In genomic region chr8:92058953-92059352, GRCm38 (mm10) we compare ENCODE assay signal across 14 mouse cellular contexts.
"Had no signal": no experiment of that assay in that cellular context is flagged by ENCODE, and none has a peak within 500 bp of the region (broad histone marks: within the 10 kb centered on the region; RNA-seq: fewer than 3 reads in every experiment).

No protein-coding gene starts in this region.

- H3K4me1 ChIP-seq: limb, embryonic 12.5 days had no signal

- H3K27ac ChIP-seq: kidney, postnatal 0 days; limb, embryonic 12.5 days; liver, embryonic 13.5 days; lung, embryonic 15.5 days had no signal

- H3K9me3 ChIP-seq: limb, embryonic 12.5 days; liver, embryonic 13.5 days; lung, embryonic 15.5 days had no signal

- H3K36me3 ChIP-seq: limb, embryonic 12.5 days; liver, embryonic 13.5 days; lung, embryonic 15.5 days had no signal

- H3K9ac ChIP-seq: limb, embryonic 12.5 days; liver, embryonic 13.5 days; liver, postnatal 0 days; lung, embryonic 15.5 days had no signal

- H3K4me3 ChIP-seq: limb, embryonic 12.5 days; liver, embryonic 13.5 days; lung, embryonic 15.5 days had no signal

- DNase-seq: kidney, adult 9 months; kidney, postnatal 36 days; liver; liver, embryonic 13.5 days; liver, postnatal 0 days; lung, postnatal 14 days; retina, postnatal 1 day; right cerebral cortex, postnatal 4 days; spleen, adult 18-20 months; thymus, postnatal 36 days had no signal

- H3K4me2 ChIP-seq: limb, embryonic 12.5 days; liver, embryonic 13.5 days; lung, embryonic 15.5 days had no signal

- ATAC-seq: intestine, postnatal 0 days; liver, postnatal 0 days had no signal
